Mouse (Mus musculus) lung, embryonic 14.5 days (tissue): ENCODE results near the gene Cbarp. TPM values are rescaled to one million over a fixed set of nuclear protein-coding genes. Genes with fewer than 3 reads are reported as not detected.

ENCODE experiments used
- ATAC-seq: fragments of 200-750 bp; cut with Nextera tagmentation; 2 replicates; pipeline ENCODE4 v1.8.0; 2017; ENCODE audit warnings: mild to moderate bottlenecking, moderate TSS enrichment, moderate library complexity; ENCODE audit not compliant: insufficient read depth
- DNase-seq: peaks from one replicate; pipeline ENCODE4 v3.0.0-alpha.2; 2015
- H3K27ac ChIP-seq: fragments of 300-500 bp; sonication (generic); 2 replicates; pipeline ENCODE4 v1.5.1; 2014; ENCODE audit warnings: low read depth, mild to moderate bottlenecking, moderate library complexity
- H3K27me3 ChIP-seq: fragments of 300-500 bp; sonication (generic); 2 replicates; pipeline ENCODE4 v1.6.1; 2014; ENCODE audit warnings: low read length, control low read depth; ENCODE audit not compliant: insufficient read depth
- H3K36me3 ChIP-seq: fragments of 300-500 bp; sonication (generic); 2 replicates; pipeline ENCODE4 v1.6.1; 2014; ENCODE audit warnings: control low read depth; ENCODE audit not compliant: insufficient read depth
- H3K4me1 ChIP-seq: fragments of 300-500 bp; sonication (generic); 2 replicates; pipeline ENCODE4 v1.6.1; 2014; ENCODE audit warnings: antibody characterized with exemption, control low read depth; ENCODE audit not compliant: insufficient read depth
- H3K4me2 ChIP-seq: fragments of 300-500 bp; sonication (generic); 2 replicates; pipeline ENCODE4 v1.6.1; 2014; ENCODE audit warnings: mild to moderate bottlenecking
- H3K4me3 ChIP-seq: fragments of 300-500 bp; sonication (generic); 2 replicates; pipeline ENCODE4 v1.5.1; 2014; ENCODE audit warnings: low read depth, low read length
- H3K9ac ChIP-seq: fragments of 300-500 bp; sonication (generic); 2 replicates; pipeline ENCODE4 v1.6.1; 2014
- H3K9me3 ChIP-seq: fragments of 300-500 bp; sonication (generic); 2 replicates; pipeline ENCODE4 v1.6.1; 2016; ENCODE audit warnings: low read depth, low read length, control low read depth
- CTCF ChIP-seq: IDR thresholded peaks from 2 replicates; pipeline ENCODE4 v1.5.1; 2016; ENCODE audit warnings: antibody characterized with exemption, low read depth
- WGBS: fragments of 180-500 bp; shearing (Covaris S2); extraction: QIAGEN DNeasy Blood & Tissue Kit; methylation state at CpG from one replicate; pipeline ENCODE4 v1.1.7; 2014; 5-methylcytosine and 5-hydroxymethylcytosine counted together
- polyA plus RNA-seq: library from polyadenylated mRNA; unstranded; fragments of >200 nt; fragmentation: Nextera tagmentation; extraction: Ambion mirVana; gene quantifications from 2 replicates; pipeline ENCODE4 v1.2.1, GENCODE M21; 2014

The Cbarp gene
- polyA plus RNA-seq, 1 experiment from 2014 or later, result 5.5 TPM

DNA sequence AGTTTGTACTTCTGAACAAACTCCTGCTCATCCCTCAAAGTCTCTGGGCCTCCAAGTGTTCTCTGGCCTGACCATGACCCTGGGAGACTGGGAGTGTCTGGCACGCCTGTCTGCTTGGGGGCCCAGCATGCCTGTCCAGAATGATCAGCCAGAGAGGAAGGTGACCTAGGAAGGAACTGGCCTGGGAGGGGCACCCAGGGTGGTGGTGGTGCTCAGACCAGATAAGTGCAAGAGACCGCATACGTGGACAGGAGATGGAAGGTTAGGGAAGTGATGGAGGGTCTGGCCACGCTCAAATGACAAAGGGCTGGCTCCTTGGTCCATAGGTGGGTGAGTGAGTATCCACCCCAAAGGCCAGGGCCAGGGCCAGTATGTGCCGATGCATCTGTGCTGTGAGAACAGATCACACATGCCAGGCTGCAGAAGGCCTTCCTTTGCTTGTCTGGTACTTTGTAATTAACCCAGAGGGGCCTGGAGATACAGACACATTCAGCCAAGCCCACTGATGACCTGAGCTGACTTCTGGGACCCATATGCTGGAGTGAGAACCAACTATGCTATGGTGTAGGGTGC is 6.6 kb upstream of the Cbarp start:
- Histone ChIP-seq H3K9me3 (no peaks in the 10 kb centered on the region), H3K27ac (peak overlapping the region; percentile 100), H3K27me3 (no peaks in the 10 kb centered on the region), H3K4me1 (0 out of 2 replicates have a peak, but pooled peaks cover 4% of the 10 kb centered on the region), H3K4me2 (peak overlapping the region; percentile 63), H3K36me3 (peaks cover 58% of the 10 kb centered on the region), H3K9ac (peak overlapping the region; percentile 96), H3K4me3 (peak overlapping the region; percentile 99)
- no peak for ATAC-seq
- WGBS, result 62% methylated on average over 5 of the region's 5 CpGs
- no peak for DNase-seq
- no peak for TF ChIP-seq CTCF

DNA sequence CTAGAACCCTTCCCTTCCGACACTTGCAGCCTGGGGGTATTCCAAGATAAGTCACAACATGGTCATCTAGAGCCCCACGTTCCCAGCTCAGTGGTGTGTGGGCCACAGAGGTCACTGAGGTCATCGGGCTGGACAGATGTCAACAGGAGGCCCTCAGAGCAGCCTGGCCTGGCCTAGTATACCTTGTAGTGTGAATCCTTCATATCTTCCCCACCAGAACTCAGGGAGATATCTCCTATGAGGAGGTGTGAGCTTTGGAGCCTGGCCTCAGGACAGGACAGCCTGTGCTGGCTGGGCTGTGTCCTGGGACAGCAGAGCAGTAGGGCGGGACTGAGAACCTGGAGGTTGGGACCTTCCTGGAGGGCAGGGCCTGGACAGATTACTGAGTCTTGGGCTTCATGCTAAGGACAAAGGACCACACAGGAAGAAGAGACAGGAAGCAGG is 6.0 kb upstream of the Cbarp start:
- H3K4me2 ChIP-seq, result 0 out of 2 replicates have a peak overlapping the region, but pooled peaks have one; percentile 1

DNA sequence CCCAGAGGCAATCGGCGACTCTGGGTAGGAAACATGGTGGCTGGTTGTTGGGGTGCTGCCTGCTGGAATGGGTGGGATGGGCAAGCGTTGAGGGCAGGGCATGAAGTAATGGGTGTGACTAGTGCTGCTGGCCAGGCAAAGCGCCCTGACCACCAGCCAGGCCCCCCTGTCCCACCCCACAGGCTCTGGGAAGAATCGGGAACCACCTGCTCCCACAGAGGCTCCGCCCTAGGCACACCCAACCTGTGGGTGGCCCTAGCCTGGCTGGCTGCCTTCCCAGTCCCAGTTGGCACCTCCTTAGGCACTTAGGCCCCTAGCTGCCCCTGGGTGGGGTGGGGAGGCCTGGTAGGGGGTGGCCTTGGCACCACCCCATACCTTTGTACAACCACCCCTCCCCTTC is 5.3 kb upstream of the Cbarp start:
- Histone ChIP-seq H3K9ac (no peak overlapping the region), H3K4me1 (0 out of 2 replicates have a peak, but pooled peaks cover 4% of the 10 kb centered on the region), H3K36me3 (peaks cover 45% of the 10 kb centered on the region), H3K4me2 (0 out of 2 replicates have a peak overlapping the region, but pooled peaks have one; percentile 7), H3K4me3 (no peak overlapping the region), H3K27me3 (no peaks in the 10 kb centered on the region), H3K9me3 (no peaks in the 10 kb centered on the region), H3K27ac (0 out of 2 replicates have a peak overlapping the region, but pooled peaks have one; percentile 18)
- 81% methylated on average over 6 of the region's 6 CpGs for WGBS
- TF ChIP-seq CTCF, result no peak
- no peak for ATAC-seq
- DNase-seq, result no peak

More for the DNA sequence above, 6.0 kb upstream of the Cbarp start:
- 72% methylated on average over 4 of the region's 4 CpGs for WGBS
- TF ChIP-seq CTCF, result no peak
- ATAC-seq (no peak), DNase-seq (no peak)
- 0 out of 2 replicates have a peak overlapping the region, but pooled peaks have one; percentile 16 for H3K27ac ChIP-seq
- no peaks in the 10 kb centered on the region for H3K27me3 ChIP-seq
- peaks cover 51% of the 10 kb centered on the region for H3K36me3 ChIP-seq
- 0 out of 2 replicates have a peak overlapping the region, but pooled peaks have one; percentile 4 for H3K9ac ChIP-seq
- H3K4me1 ChIP-seq, result 0 out of 2 replicates have a peak, but pooled peaks cover 4% of the 10 kb centered on the region
- H3K9me3 ChIP-seq, result no peaks in the 10 kb centered on the region
- no peak overlapping the region for H3K4me3 ChIP-seq

DNA sequence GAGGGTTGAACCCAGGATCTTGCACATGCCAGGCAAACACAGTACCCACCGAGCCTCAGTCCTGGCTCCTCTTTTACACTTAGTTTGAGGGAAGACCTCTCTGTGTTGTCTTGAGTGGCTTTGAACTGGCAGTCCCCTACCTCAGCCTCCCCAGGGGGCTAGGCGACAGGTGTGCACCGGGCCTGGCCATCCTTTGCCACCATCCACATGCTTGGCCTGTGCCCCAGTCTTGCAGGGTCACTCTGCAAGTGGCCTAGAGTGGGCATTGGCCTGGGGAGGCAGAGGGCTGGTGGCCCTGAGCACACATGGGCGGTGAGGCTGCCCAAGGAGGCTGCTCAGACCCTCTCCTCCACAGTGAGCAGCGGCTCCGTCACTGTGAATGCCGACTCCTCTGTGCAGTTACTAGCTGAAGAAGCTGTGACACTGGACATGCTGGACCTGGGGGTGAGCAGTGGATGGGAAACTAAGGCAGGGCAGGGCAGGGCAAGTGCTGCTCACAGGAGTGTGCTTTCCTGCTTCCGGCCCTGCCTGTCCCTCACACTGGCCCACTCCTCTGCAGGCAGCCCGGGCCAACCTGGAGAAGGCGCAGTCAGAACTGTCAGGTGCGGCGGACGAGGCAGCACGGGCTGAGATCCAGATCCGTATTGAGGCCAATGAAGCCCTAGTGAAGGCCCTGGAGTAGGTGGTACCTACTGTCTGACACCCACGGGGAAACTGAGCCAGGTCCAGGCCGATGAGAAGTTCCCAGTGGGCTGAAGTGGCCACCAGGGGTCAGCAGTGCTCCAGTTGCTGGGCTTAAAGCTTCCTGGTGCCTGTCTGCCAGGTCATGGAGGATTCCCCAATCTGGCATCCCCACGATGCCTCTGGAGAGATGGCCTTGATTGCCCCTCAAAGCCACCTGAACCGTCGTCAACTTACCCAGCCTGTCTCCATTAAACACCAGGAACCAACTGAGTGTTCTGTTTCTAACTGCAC is 4.5 kb upstream of the Cbarp start:
- H3K9me3 ChIP-seq, result no peaks in the 10 kb centered on the region
- H3K4me2 ChIP-seq, result no peak overlapping the region
- ATAC-seq, result no peak
- 0 out of 2 replicates have a peak, but pooled peaks cover 4% of the 10 kb centered on the region for H3K4me1 ChIP-seq
- no peak overlapping the region for H3K4me3 ChIP-seq
- peak; percentile 86 for DNase-seq
- no peaks in the 10 kb centered on the region for H3K27me3 ChIP-seq
- H3K36me3 ChIP-seq, result peaks cover 38% of the 10 kb centered on the region
- H3K9ac ChIP-seq, result no peak overlapping the region
- TF ChIP-seq CTCF, result peak; percentile 90
- WGBS, result 73% methylated on average over 20 of the region's 20 CpGs
- H3K27ac ChIP-seq, result 0 out of 2 replicates have a peak overlapping the region, but pooled peaks have one; percentile 12

DNA sequence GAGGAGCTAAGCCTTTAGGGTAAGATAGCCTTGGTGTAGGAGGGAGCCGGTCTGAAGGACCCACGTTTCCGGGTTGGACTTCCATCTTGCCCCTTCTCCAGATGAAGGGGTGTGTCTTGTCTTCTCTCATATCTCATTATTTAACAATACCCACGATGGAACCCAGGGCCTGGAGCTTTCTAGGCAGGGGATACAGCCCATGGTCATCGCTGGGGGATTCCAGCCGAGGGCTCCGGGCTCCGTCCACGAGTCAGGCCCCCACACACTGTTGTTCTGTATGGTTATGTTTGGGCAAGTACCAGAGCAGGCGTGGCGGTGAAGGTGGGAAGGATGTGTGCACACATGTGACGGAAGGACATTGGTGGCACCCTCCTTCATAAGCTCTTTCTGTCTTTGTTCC is 3.5 kb upstream of the Cbarp start:
- TF ChIP-seq CTCF, result no peak
- 88% methylated on average over 12 of the region's 12 CpGs for WGBS
- H3K4me1 ChIP-seq, result 0 out of 2 replicates have a peak, but pooled peaks cover 4% of the 10 kb centered on the region

DNA sequence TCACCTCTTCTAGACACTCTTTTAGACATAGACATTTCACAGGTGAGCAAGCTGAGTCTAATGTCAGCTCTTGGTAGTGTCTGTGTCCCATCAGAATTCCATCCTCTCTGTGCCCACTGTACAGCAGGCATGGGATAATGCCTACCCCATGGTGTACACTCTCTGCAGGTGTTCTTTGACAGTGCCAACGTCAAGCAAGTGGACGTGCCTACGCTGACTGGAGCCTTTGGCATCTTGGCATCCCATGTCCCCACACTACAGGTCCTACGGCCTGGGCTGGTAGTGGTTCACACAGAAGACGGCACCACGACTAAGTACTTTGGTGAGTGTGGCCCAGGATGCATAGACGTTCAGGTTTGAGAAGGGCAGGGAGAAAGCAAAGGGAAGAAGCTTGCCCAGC is 3.0 kb upstream of the Cbarp start:
- no peak for DNase-seq
- ATAC-seq, result no peak
- Histone ChIP-seq H3K4me3 (no peak overlapping the region), H3K36me3 (peaks cover 33% of the 10 kb centered on the region), H3K27me3 (peaks cover 12% of the 10 kb centered on the region), H3K4me1 (0 out of 2 replicates have a peak, but pooled peaks cover 4% of the 10 kb centered on the region), H3K27ac (no peak overlapping the region), H3K4me2 (peak overlapping the region; percentile 14; the same call in 1 of the 2 replicates), H3K9ac (no peak overlapping the region), H3K9me3 (no peaks in the 10 kb centered on the region)
- 88% methylated on average over 7 of the region's 7 CpGs for WGBS
- TF ChIP-seq CTCF, result no peak

More for the DNA sequence above, 3.5 kb upstream of the Cbarp start:
- Histone ChIP-seq H3K9ac (no peak overlapping the region), H3K27ac (no peak overlapping the region), H3K36me3 (peaks cover 33% of the 10 kb centered on the region), H3K4me2 (no peak overlapping the region), H3K4me3 (no peak overlapping the region), H3K27me3 (peaks cover 7% of the 10 kb centered on the region), H3K9me3 (no peaks in the 10 kb centered on the region)
- ATAC-seq (no peak), DNase-seq (no peak)
